Mouse (Mus musculus) C2C12 (cell line): ENCODE data around the gene Mrpl41.

Experiments used
- CTCF ChIP-seq: IDR thresholded peaks from one replicate; pipeline ENCODE4 v1.5.1; 2011; ENCODE audit not compliant: control insufficient read depth, insufficient read depth, insufficient read length
- MAX ChIP-seq: IDR thresholded peaks from one replicate; pipeline ENCODE4 v1.6.1; 2011; ENCODE audit warnings: mild to moderate bottlenecking, control low read depth
- MYOD1 ChIP-seq: IDR thresholded peaks from one replicate; pipeline ENCODE4 v1.6.1; 2011; ENCODE audit warnings: low read depth; ENCODE audit not compliant: control insufficient read depth, insufficient read length
- MYOG ChIP-seq: IDR thresholded peaks from one replicate; pipeline ENCODE4 v1.6.1; 2011; ENCODE audit not compliant: control insufficient read depth, insufficient read length; ENCODE audit errors: extremely low read depth
- USF1 ChIP-seq: IDR thresholded peaks from one replicate; pipeline ENCODE4 v1.6.1; 2011; ENCODE audit warnings: low read depth, mild to moderate bottlenecking, control low read depth, moderate library complexity

DNA sequence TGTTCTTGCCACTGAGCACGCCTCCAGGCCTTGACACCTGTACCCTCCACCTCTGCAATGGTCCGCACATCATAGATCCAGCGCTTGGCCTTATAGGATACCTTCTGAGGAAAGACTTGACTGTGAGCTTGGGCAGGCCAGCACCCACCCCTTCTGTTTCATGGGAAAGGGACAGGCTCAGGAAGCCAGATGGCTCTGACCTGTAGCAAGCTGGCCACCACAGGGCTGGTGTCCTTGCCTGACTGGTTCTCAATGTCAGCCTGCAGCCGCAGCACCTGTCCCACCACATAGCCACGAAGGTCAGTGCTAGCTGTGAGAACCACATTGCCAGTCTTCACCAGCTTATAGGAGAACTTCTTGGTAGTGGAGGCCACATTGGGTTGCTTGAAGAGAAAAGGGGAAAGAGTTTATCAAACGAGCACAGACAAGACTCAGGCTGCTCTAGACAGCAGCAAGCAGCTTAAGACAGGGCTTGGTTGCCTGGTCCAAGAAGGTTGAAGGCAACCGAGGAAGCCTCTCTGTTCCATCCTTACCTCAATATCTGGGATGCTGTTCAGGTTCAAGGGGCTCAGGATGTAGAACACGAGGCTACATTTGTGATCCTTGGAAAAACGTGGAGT lies 48.4 kb downstream of the Mrpl41 start:
- TF ChIP-seq MYOD1 (no peak), CTCF (no peak), MYOG (no peak), USF1 (no peak), MAX (no peak)
